Mouse (Mus musculus) embryo, embryonic 11 days (tissue): Measurements from ENCODE around the gene Ptger1.

Experiments
- DNase-seq: peaks from one replicate; pipeline ENCODE4 v3.0.0-alpha.2; 2015

The Ptger1 gene

GRCm38 (mm10) chr8:83697374-83698220, 31.1 kb downstream of the Ptger1 start:
- DNase-seq: no peak

- peak; percentile 31 for DNase-seq
Measured at GRCm38 (mm10) chr8:83698291-83698660, 31.8 kb downstream of the Ptger1 start.

GRCm38 (mm10) chr8:83698661-83699453, 32.4 kb downstream of the Ptger1 start, which contains the start of gene Pkn1:
TSS of gene Pkn1 (minus strand) at chr8:83699179.
- DNase-seq: peak; percentile 91

GRCm38 (mm10) chr8:83699566-83699965, 33.1 kb downstream of the Ptger1 start:
- peak; percentile 74 for DNase-seq

- no peak for DNase-seq
Measured at GRCm38 (mm10) chr8:83700423-83701085, 34.1 kb downstream of the Ptger1 start.

- DNase-seq: no peak
Measured at GRCm38 (mm10) chr8:83703426-83703825, 36.9 kb downstream of the Ptger1 start.

GRCm38 (mm10) chr8:83706411-83706810, 39.9 kb downstream of the Ptger1 start:
- DNase-seq: no peak

GRCm38 (mm10) chr8:83707554-83707953, 41.1 kb downstream of the Ptger1 start:
- DNase-seq: no peak

GRCm38 (mm10) chr8:83714676-83715030, 48.2 kb downstream of the Ptger1 start:
- DNase-seq: no peak

- peak; percentile 98 for DNase-seq
Measured at GRCm38 (mm10) chr8:83715031-83715690, 48.7 kb downstream of the Ptger1 start, which contains the start of gene Ddx39. TSS of gene Ddx39 (plus strand) at chr8:83715177.

GRCm38 (mm10) chr8:83715771-83716170, 49.3 kb downstream of the Ptger1 start:
- DNase-seq: no peak

GRCm38 (mm10) chr8:83716563-83716962, 50.1 kb downstream of the Ptger1 start:
- no peak for DNase-seq

- no peak for DNase-seq
Measured at GRCm38 (mm10) chr8:83719048-83719447, 52.6 kb downstream of the Ptger1 start.

- DNase-seq: no peak
Measured at GRCm38 (mm10) chr8:83719693-83720092, 53.2 kb downstream of the Ptger1 start.

GRCm38 (mm10) chr8:83721405-83722025, 55.0 kb downstream of the Ptger1 start:
- DNase-seq: no peak
